Mouse (Mus musculus) embryonic fibroblast, embryonic 13.5 days (primary cell): ENCODE results near the gene Arpc3.

ENCODE experiments used
- CTCF ChIP-seq: IDR thresholded peaks from 2 replicates; pipeline ENCODE4 v1.5.1; 2011; ENCODE audit warnings: mild to moderate bottlenecking, control low read depth, low read length, moderate library complexity, borderline replicate concordance; ENCODE audit not compliant: insufficient read depth
- POLR2A ChIP-seq: IDR thresholded peaks from 2 replicates; pipeline ENCODE4 v1.6.1; 2011; ENCODE audit warnings: low read depth, mild to moderate bottlenecking, control low read depth, low read length, moderate library complexity

GRCm38 (mm10) chr5:122434541-122434940 lies 42.9 kb downstream of the Arpc3 start:
- no peak for TF ChIP-seq POLR2A
- peak; percentile 23; the same call in 1 of the 2 replicates for TF ChIP-seq CTCF
